Mouse (Mus musculus) heart, postnatal 14 days (tissue): ENCODE measurements around the gene Dpp6. TPM values are rescaled to one million over a fixed set of nuclear protein-coding genes. Genes with fewer than 3 reads are reported as not detected.

Experiments used
- DNase-seq, 2 experiments: peaks; one replicate each; pipeline ENCODE4 v3.0.0; 2021 to 2022
- intact Hi-C: fragments of 180-260 bp; cut with DNase I; formaldehyde crosslinking; loops from one replicate; pipeline ENCODE4 v1.15.1; 2025
- total RNA-seq, 2 experiments: library from RNA; stranded (reverse); gene quantifications; 2 replicates each; pipeline ENCODE4 v1.2.3; 2021

Dpp6 gene
- total RNA-seq, 2 experiments from 2014 or later: 0.14 TPM; not detected in 1

DNA sequence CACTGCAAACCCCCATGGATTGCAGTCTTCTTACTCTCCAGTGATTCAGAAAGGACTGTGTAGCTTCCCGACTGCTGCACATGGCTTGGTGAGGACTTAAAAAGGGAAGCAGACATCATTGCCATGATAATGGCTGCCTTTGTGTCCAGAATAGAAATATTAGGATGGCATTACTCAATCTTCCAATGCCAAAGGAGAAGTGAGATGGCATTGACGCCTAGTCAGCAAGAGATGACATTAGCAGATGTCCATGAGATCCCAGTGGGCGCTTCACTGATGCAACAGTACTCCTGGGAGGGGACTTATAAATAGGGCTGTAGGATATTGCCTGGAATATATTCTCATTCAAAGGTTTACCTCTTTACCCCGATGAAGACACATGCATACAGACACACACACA is 368.0 kb downstream of the Dpp6 start:
- intact Hi-C loops: no loop called here
- no peak for DNase-seq

- intact Hi-C loops: no loop called here
- no peak for DNase-seq
Observed at GRCm38 (mm10) chr5:27191242-27191969, 374.4 kb downstream of the Dpp6 start.

GRCm38 (mm10) chr5:27194157-27194556 is 377.2 kb downstream of the Dpp6 start:
- DNase-seq: no peak
- intact Hi-C loops: no loop called here

- intact Hi-C loops: no loop called here
- no peak for DNase-seq
Observed at GRCm38 (mm10) chr5:27194975-27195374, 378.0 kb downstream of the Dpp6 start.

DNA sequence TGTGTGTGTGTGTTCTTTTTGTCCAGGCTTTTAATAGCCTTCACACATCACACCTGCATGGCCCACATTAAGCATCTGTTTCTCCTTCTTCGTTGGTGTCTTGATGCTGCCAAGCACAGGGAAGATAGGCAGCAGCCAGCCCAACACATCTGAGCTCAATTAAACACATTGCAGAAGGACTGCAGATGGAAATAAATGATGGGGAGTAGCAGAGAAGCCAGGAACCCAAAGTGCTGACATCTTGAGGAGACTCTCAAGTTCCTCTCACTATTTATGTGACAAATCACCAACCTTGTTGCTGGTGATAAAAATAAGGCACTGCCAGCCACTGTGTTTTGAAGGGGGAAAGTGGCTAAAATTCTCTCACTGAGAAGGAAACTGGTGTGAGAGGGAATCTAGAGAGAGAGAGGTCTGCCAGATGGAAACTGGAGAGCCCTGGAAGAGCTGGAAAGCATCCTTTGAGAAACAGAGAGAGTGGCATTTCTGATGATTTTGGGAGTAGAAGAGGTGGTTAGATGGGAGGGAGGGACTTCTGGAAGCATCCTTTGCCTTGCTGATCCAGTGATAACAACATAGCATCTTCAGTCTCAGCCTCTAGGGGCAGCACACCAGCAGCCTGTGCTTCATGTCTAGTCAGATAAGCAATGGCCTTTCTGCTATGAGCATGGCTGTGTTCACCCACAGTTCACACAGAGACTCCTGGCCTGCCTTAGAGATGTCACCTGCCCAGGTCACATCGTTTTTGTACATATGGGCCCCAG is 383.8 kb downstream of the Dpp6 start:
- DNase-seq: no peak
- intact Hi-C loops: no loop called here

DNA sequence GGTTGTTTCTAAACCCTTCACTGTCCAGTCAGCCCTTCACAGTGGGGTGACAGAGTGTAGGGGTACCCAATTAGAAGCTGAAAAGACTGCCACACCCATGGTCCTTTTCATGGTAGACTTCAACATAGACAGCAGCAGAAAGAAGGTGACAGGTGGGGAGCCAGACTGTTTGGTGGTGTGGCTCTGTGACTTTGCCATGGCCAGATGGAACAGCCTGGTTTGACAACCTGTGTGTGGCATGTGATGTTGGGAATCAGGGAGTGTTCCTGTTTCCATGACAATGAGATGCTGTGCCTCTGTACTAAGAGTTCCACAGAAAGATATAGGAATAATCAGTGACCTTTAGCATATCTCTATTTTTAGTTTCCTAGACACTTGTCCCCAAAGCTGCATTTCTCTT is 386.1 kb downstream of the Dpp6 start:
- intact Hi-C loops: no loop called here
- no peak for DNase-seq

- DNase-seq: no peak
- intact Hi-C loops: no loop called here
Observed at GRCm38 (mm10) chr5:27204721-27205120, 387.7 kb downstream of the Dpp6 start.

DNA sequence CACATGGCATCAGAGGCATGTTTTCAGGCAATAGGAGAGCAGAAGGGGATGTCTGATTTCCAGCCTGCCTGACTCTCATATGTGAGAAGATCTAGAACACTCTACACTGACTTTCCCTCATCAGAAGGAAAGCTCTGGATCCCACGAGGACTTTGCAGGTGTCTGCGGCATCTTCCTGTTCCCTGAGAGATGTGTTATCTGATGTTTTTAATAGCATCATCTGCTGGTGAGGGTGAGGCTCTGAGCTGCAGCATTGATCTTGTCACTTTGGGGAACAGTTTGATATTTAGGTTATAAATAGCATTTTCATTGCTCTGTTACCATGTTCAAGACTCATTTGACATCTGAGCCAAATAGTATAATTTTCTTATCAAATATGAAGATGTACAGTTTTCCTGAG is 388.8 kb downstream of the Dpp6 start:
- intact Hi-C loops: no loop called here
- DNase-seq: no peak

DNA sequence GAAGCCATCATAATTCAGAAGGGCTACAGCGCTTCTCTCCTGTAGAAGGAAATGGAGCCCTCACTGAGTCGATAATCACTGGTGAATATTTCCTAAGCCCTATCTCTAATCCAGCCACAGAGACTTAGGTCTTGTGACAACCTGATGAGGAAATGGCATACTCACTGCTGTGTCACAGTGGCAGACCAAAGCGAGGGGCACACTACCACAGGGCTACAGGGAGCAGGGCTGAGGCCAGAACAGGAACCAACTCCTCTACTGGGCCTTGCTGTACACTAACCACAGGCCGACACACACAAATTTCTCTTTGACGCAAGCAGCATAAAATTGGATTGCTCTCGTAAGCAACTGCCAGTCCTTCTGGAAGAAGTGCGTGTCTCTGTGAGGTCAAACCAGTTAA is 389.2 kb downstream of the Dpp6 start:
- DNase-seq: no peak
- intact Hi-C loops: no loop called here

DNA sequence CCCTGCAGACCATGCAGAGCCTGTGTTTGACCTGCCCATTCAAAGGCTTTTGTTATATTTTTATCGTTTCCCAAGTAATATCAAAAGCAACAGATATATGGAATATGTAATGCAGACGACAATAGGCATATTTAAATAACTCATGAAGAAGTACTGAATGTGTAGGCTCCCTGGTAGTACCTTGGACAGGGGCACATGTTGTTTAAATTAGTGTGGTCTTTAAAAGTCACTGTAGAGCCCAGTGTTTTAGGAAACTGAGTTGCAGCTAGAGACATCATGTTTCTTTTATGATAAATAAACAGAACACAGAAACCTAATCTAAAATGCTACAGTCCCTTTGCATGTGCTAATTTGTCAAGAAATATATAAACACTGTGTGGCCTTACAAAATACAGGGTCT is 403.1 kb downstream of the Dpp6 start:
- no peak for DNase-seq
- intact Hi-C loops: no loop called here

- DNase-seq: no peak
- intact Hi-C loops: no loop called here
Observed at GRCm38 (mm10) chr5:27242078-27242477, 425.1 kb downstream of the Dpp6 start.

DNA sequence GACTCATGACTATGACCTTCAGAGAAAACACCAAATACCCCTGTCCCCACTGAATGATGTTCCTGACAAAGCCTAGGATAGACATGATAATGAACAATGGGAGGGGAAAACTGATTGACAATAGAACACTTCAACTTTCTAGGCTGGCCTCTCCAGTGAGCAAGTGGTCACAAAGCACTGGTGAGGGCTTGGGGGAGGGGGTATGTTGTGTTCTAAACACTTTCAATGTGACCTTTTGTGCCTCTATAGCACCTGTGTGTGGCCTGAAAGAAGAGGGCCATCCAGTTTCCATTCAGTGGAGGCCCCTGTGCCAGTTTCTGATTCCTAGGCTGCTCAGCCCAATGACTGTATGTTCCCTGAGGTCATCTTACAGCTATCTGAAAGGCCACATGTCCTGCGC is 426.2 kb downstream of the Dpp6 start:
- intact Hi-C loops: no loop called here
- DNase-seq: no peak

DNA sequence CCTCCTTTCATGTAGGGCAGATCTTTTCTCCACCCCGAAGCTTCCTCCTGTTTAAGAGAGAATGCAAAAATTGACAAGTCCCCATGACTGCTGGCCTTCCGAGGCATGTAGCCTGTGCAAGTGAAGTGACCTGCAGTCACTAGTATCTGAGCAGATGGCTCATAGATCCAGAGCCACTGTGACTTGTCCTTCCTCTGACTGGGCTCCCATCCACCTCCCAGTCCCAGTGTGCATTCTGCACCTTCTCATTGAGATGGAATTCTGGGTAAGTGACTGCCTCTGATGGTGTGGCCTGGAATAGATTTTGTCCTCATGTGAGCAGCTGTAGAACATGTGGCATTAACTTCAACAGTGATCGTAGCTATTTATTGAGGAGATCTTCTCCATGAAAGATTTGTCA is 430.8 kb downstream of the Dpp6 start:
- intact Hi-C loops: no loop called here
- DNase-seq: no peak

DNA sequence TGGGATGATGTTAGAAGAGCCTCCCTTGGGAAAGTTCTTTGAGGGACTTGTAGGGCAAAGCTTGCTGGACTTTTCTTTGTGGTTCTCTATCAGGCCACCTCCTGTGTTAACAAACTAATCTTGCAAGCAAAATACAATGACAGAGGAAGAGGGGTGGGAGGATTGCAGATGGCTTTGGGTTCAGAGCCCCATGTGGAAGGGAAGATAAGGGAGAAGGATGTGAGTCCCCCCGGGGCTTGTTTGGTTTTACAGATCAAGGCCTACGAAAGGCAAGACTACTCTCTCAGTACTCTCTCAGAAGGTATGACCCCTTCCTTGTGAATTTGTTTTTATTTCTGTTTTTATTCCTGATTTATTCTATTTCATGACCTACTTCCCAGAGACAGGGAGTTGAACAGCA is 431.7 kb downstream of the Dpp6 start:
- intact Hi-C loops: no loop called here
- DNase-seq: no peak

- intact Hi-C loops: no loop called here
- DNase-seq: no peak
Observed at GRCm38 (mm10) chr5:27249951-27250350, 432.9 kb downstream of the Dpp6 start.

GRCm38 (mm10) chr5:27250906-27251305 is 433.9 kb downstream of the Dpp6 start:
- DNase-seq: no peak
- intact Hi-C loops: no loop called here

- DNase-seq: no peak
- intact Hi-C loops: no loop called here
Observed at GRCm38 (mm10) chr5:27251361-27251760, 434.4 kb downstream of the Dpp6 start.

- intact Hi-C loops: no loop called here
- no peak for DNase-seq
Observed at GRCm38 (mm10) chr5:27255247-27255646, 438.2 kb downstream of the Dpp6 start.

DNA sequence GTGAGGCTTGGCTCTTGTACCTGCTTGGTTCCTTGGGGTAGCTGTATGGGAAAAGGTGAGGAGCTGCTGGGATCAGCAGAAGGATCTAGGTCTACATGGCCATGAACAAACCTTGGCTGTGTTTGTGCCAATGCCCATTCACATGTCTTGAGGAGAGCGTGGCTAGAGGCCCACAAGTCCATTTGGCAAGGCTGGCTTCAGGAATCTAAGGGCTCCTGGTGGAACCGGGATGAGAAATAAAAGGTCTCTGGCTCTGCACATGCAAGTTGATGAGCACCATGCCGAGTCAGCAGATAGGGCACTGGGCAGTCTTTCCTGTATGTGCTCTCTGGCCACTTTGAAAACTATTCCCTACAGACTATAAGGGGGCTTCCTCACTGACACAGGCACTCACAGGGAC is 441.6 kb downstream of the Dpp6 start:
- intact Hi-C loops: no loop called here
- no peak for DNase-seq

DNA sequence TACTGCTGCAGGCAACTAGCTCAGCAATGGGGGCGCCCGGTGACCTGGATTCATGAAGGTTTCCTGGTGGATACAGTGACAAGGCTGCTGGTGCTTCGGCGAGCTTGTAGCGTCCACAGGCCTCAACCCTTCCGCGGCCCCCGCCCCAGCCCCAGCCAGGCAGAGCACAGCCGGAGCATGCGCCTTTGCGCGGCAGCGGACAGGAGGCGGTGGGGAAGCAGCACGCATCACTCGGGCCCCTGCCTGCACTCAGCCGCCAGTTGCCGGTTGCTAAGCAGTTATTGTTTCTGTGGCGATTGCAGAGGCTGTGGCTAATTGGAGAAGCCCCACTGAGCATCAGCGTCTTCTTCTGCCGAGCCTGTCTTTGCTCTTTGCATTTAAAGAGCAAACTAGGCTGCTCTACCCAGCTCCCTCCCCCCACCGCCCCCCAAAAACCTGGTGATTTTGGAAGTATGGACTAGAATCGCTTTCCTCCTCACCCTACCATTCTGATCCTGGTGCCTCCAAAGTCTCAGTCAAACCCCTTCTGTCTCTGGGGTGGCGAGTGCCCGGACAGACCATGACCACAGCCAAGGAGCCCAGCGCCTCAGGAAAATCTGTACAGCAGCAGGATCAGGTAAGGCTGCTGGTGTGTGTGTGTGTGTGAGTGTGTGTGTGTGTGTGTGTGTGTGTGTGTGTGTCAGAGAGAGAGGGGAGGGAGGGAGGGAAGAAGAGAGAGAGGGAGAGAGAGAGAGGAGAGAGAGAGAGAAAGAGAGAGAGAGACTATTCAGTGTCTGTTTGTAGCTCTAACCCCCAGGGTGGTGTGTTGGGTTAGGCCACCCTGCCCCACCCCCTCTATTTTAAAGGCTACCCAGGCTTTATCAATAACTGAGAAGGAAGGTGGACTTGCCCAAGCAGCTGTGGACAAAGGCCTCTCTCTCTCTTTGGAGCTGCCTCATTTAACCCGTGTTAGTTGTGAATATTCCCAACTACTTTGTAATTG is 445.0 kb downstream of the Dpp6 start:
- DNase-seq: no peak
- intact Hi-C loops: no loop called here

DNA sequence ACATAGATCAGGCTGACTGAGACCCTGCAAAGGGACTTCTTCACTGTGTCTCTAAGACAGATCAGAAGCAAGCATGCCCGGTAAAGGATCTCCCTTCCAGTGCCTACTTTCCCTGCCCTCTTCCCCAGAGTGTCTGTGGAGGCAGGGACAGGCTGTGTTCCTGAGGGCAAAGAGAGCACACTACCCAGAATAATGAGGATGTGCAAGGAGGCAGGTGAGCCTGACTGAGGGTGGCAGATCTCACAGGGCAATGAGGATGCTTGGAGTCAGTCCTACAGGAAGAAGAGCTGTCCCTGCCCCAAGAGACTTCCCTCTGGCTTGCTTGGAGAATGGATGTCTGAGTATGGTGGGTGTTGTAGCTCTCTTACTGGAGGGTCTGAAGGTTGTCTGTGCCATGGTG is 445.7 kb downstream of the Dpp6 start:
- DNase-seq: no peak
- intact Hi-C loops: no loop called here
